Mouse (Mus musculus): ENCODE measurements around the gene Inf2.

Gene Inf2

GRCm38 (mm10) chr12:112595626-112596025 lies 7.0 kb downstream of the Inf2 start:
- DNase-seq (ENCODE audit: low spot score): no peak

- no peak for DNase-seq (ENCODE audit: low spot score)
Measured at GRCm38 (mm10) chr12:112596454-112596853, 7.9 kb downstream of the Inf2 start.

- DNase-seq (ENCODE audit: low spot score): no peak
Measured at GRCm38 (mm10) chr12:112596891-112597500, 8.4 kb downstream of the Inf2 start.

GRCm38 (mm10) chr12:112597618-112598017 lies 9.0 kb downstream of the Inf2 start:
- no peak for DNase-seq (ENCODE audit: low spot score)

- no peak for DNase-seq (ENCODE audit: low spot score)
Measured at GRCm38 (mm10) chr12:112599198-112599597, 10.6 kb downstream of the Inf2 start.

GRCm38 (mm10) chr12:112599942-112600611 lies 11.5 kb downstream of the Inf2 start:
- no peak for DNase-seq (ENCODE audit: low spot score)

GRCm38 (mm10) chr12:112604022-112604421 lies 15.4 kb downstream of the Inf2 start:
- no peak for DNase-seq (ENCODE audit: low spot score)

- DNase-seq (ENCODE audit: low spot score): no peak
Measured at GRCm38 (mm10) chr12:112604709-112605649, 16.4 kb downstream of the Inf2 start.

- peak; percentile 76 for DNase-seq (ENCODE audit: low spot score)
Measured at GRCm38 (mm10) chr12:112605766-112606165, 17.2 kb downstream of the Inf2 start.

- no peak for DNase-seq (ENCODE audit: low spot score)
Measured at GRCm38 (mm10) chr12:112606998-112607397, 18.4 kb downstream of the Inf2 start.

GRCm38 (mm10) chr12:112609031-112609430 lies 20.4 kb downstream of the Inf2 start:
- no peak for DNase-seq (ENCODE audit: low spot score)

- DNase-seq (ENCODE audit: low spot score): no peak
Measured at GRCm38 (mm10) chr12:112616668-112617067, 28.1 kb downstream of the Inf2 start.

- DNase-seq (ENCODE audit: low spot score): no peak
Measured at GRCm38 (mm10) chr12:112617184-112617583, 28.6 kb downstream of the Inf2 start.

GRCm38 (mm10) chr12:112617898-112618380 lies 29.4 kb downstream of the Inf2 start:
- DNase-seq (ENCODE audit: low spot score): no peak

GRCm38 (mm10) chr12:112618981-112619685 lies 30.5 kb downstream of the Inf2 start:
- DNase-seq (ENCODE audit: low spot score): no peak

GRCm38 (mm10) chr12:112619686-112620353 lies 31.2 kb downstream of the Inf2 start, which contains the start of gene Adssl1:
Gene Adssl1 (plus strand): TSS chr12:112620045.
- peak; percentile 36 for DNase-seq (ENCODE audit: low spot score)

- no peak for DNase-seq (ENCODE audit: low spot score)
Measured at GRCm38 (mm10) chr12:112620354-112621061, 31.9 kb downstream of the Inf2 start.

GRCm38 (mm10) chr12:112621900-112622299 lies 33.3 kb downstream of the Inf2 start:
- no peak for DNase-seq (ENCODE audit: low spot score)

- no peak for DNase-seq (ENCODE audit: low spot score)
Measured at GRCm38 (mm10) chr12:112623742-112624141, 35.2 kb downstream of the Inf2 start.

GRCm38 (mm10) chr12:112625700-112626099 lies 37.1 kb downstream of the Inf2 start:
- DNase-seq (ENCODE audit: low spot score): no peak

GRCm38 (mm10) chr12:112626455-112626854 lies 37.9 kb downstream of the Inf2 start:
- no peak for DNase-seq (ENCODE audit: low spot score)

All from ovary, postnatal 10 days (tissue).